Mouse (Mus musculus) erythroid progenitor cell, adult 5-6 weeks (primary cell): Measurements from ENCODE around the gene Hectd4. TPM values are rescaled to one million over a fixed set of nuclear protein-coding genes. Genes with fewer than 3 reads are reported as not detected.
"Not testable (repeated sequence)": the region's sequence is repeated elsewhere in the genome, so short reads cannot be mapped to it uniquely, and the experiment has no call there.

Experiments
- ATAC-seq: replicated peaks from 2 replicates; pipeline ENCODE4 v1.8.0; 2016; ENCODE audit warnings: moderate number of reproducible peaks, mild to moderate bottlenecking, moderate TSS enrichment, inconsistent platforms; ENCODE audit not compliant: poor library complexity, low FRiP score, severe bottlenecking
- total RNA-seq, 2 experiments: library from RNA; stranded (forward) in 1 of 2; stranded (reverse) in 1 of 2; fragments of 150-400 nt in 1 of 2; fragments of 186-747, 209-891 nt in 1 of 2; gene quantifications; 2 replicates each; pipeline versions ENCODE4 v1.2.3 to v1.2.4; 2015 to 2017; ENCODE audit warnings: low replicate concordance in 2 of 2

Gene Hectd4
- total RNA-seq, 2 experiments from 2014 or later, result 214 to 286 TPM

DNA sequence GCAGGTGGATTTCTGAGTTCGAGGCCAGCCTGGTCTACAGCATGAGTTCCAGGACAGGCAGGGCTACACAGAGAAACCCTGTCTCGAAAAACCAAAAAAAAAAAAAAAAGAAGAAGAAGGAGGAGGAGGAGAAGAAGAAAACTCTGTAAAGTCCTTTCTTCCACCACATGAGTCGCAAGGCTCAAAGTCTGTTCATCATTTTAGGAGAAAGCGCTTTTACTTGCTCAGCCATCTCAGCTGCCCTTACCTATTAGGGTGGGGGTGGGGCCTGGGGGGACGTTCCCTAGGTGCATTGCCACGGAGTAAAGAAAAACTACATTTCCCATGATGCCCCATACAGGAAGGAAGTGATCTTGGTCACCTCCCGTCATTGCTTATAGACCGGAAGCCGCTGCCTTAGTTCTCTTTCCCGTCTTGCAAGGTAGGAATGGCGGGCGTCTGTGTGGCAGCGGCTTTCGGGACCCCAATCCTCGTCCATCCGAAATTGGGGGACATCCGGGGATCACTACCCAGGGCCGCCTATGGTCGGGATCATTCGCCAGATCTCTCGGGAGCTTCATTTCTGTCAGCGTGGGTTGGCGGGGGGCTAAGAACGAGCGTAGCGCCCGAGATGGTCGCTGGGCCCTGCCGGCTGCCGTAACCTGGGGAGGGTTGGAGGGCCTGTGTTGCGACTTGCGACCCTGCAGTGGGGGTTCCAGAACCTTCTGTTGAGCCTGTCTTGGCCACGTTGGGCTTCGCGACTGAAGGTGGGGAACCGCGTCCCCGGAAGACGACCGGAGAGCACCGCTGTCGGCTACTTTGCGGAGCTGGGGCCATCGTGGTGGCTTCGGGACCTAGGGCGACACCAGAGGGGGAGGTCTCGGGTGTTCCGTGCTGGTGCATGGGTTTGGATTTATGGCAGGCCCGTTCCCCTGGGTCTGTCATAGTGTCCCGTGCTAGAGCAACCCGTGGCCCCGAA is 15.6 kb upstream of the Hectd4 start, which contains the start of gene Rpl6:
Gene Rpl6 (plus strand): TSS at position 350 of the 958 bp plus-strand sequence.
- peak; percentile 94 for ATAC-seq

- not testable (repeated sequence) for ATAC-seq
These were observed 14.4 kb upstream of the Hectd4 start for GRCm38 (mm10) chr5:121205537-121206130.

- no peak for ATAC-seq
These were observed 13.5 kb upstream of the Hectd4 start for GRCm38 (mm10) chr5:121206540-121206939.

DNA sequence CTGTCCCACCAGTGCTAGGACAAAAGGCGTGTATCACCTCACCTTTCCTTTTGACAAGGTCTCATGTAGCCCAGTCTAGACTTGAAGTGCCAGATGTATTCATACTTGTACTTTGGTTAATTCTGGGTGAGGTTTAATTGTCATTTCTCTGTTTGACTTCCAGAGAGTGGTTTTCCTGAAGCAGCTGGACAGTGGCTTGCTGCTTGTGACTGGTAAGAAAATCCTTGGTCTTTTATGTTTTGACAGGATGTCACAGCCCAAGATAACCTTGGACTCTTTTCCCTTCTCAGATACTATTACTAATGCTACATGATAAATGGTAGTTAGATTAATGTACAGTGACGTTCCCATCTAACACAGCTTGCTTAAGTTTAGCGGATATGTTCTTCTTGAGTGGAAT is 13.0 kb upstream of the Hectd4 start:
- no peak for ATAC-seq

- ATAC-seq, result no peak
These were observed 10.0 kb upstream of the Hectd4 start for GRCm38 (mm10) chr5:121209755-121210600.

DNA sequence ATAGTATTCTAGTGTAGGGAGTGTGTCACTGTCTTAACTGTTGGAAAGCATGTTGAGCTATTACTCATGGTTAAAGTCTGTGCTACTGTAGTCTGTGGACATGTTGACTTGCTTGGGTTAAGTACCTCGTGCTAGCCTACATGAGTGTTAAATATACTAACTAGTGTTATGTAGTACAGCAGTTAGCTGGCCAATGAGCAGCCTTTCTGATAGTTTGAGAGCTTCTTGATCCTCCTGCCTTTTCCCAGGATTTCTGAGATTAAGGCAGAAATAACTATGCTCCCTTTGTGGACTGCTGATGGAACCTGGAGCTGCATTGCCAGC is 9.5 kb upstream of the Hectd4 start:
- no peak for ATAC-seq

- no peak for ATAC-seq
These were observed 7.9 kb upstream of the Hectd4 start for GRCm38 (mm10) chr5:121212108-121212507.

DNA sequence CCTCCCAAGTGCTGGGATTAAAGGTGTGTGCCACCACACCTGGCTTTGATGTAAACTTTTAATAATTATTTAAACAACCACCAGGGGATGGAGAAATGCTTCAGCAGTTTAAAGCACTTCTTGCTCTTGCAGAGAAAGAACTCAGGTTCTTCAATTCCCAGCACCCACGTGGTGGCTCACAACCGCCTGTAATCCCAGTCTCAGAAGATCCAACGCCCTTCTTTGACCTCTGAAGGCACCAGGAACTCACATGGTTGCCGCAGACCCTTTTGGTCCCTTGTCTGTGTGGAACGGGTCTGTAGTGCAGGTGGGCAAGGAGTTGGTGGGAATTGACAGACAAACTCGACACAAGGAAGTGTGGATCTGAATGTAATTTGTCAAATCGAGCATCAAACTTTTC is 5.3 kb upstream of the Hectd4 start:
- no peak for ATAC-seq

DNA sequence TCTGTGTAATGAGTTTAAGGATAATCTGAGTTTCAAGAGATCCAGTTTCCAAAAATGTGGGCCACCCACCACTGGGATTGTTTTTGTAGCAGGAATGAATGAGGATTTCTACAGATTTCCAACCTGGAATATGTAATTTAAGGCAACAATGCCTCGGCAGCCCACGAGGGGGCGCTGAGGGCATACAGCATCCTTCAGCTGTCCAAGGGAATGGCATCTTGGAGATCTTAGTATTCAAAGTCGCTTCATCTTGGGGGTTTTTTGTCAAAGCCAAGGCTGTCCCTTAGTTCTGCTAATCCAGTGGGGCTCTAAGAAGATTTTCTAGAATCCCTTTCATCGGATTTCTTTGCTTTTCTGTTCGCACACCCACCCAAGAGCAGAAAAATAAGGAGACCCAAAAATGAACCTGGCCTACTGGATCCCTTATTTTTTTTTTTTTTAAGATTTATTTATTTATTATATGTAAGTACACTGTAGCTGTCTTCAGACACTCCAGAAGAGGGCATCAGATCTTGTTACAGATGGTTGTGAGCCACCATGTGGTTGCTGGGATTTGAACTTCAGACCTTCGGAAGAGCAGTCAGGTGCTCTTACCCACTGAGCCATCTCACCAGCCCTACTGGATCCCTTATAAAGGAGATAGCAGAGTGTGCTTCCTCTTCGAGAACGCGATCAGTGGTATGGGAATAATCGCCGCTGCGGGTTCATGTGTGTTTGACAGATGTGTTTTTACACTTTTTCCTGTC is 4.5 kb upstream of the Hectd4 start:
- ATAC-seq, result peak; percentile 50

DNA sequence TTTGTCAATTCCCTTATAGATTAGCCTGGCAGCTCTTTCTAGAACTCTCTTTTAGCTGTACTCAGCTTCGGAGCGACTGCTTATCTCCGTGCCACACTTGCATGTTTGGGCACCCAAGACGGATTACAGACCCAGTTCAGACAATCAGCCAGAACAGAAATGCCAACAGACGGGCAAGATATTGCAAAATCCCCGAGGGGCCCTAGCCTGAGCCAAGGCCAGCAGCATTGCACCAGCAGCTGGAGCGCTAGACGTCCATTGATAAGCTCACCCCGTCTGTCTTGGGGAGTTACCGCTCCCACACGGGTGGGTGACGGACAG is 3.9 kb upstream of the Hectd4 start:
- ATAC-seq, result peak; percentile 82

- not testable (repeated sequence) for ATAC-seq
These were observed 3.3 kb upstream of the Hectd4 start for GRCm38 (mm10) chr5:121216584-121217312.

DNA sequence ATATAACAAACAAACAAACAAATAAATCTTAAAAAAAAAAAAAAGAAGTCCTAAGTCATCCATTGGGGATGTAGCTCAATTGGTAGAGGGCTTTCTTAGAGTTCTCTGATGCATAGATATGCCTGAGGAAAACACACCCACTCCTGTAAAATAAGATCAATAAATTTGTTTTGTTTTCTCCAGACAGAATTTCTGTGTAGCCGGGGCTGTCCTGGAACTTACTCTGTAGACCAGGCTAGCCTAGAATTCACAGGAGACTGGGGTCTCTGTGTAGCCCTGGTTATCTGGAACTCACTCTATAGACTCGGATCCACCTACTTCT is 2.7 kb upstream of the Hectd4 start:
- no peak for ATAC-seq

- ATAC-seq, result no peak
These were observed 829 bp upstream of the Hectd4 start for GRCm38 (mm10) chr5:121219190-121219589.

GRCm38 (mm10) chr5:121220732-121221301 is 798 bp downstream of the Hectd4 start:
- no peak; the same call in 1 of the 2 replicates for ATAC-seq

- no peak for ATAC-seq
These were observed 1.4 kb downstream of the Hectd4 start for GRCm38 (mm10) chr5:121221328-121221850.

- ATAC-seq, result not testable (repeated sequence)
These were observed 4.0 kb downstream of the Hectd4 start for GRCm38 (mm10) chr5:121224020-121224419.

DNA sequence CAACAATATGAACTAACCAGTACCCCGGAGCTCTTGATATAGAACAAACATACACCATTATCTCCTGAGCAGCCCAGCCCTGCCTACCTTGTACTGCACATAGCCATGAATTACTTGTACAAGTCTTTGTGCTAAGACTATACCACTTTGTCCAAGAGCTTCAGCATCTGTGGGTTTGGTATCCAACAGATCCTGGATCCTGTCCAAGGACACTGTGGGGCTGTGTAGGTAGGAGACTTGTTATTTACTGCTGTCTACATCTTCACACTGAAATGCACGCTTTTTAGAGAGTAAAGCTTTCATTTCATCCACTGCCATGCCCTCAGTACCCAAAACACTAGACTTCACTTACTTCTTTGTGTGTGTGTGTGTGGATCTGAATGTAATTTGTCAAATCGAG is 4.8 kb downstream of the Hectd4 start:
- no peak for ATAC-seq

DNA sequence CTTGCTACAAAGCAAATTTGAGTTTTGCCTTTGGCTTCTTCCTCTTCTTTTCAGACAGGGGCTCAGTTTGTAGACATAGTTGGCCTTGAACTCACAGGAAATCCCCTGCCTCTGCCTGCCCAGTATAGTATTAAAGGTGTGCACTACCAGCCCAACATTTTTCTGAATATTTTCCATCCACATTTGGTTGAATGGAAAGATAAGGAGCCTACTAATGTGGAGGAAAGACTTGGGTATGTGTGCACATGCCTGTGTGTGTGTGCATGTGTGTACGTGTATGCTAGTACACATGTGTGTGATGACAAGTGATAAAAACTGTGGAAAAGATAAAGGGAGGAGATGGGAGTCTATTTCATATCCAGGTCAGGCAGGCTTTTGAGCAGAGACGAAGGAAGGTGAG is 5.8 kb downstream of the Hectd4 start:
- ATAC-seq, result no peak

DNA sequence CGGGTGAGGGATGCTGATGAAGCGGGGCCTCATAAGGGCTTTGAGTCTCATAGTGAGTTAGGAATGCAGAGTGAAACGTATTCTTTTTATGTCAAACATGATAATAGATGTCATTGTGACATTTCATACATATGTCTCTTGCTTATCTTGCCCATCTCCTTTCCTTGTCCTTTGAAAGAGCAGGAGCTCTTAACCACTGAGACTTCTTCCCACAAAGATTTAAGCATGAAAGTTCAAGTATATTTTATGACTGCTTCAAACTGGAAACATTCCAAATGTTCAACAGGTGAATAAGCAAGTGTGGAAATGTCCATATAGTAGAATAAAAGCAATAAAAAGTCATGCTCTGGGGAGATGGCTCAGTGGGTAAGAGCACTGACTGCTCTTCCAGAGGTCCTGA is 6.4 kb downstream of the Hectd4 start:
- ATAC-seq, result no peak
